Mouse (Mus musculus) v-Abl transformed pro-B cells (cell line): Measurements from ENCODE around the gene Tbx3.

Source experiments
- in situ Hi-C, 2 experiments: fragments of 400-800 bp; cut with MboI; formaldehyde crosslinking; loops; one replicate each; pipeline ENCODE4 v1.15.1; 2025; ENCODE audit not compliant: unreplicated experiment in 2 of 2

Gene Tbx3

GRCm38 (mm10) chr5:119670566-119671108, at the start of gene Tbx3:
Gene Tbx3 (plus strand): TSS chr5:119670669.
- in situ Hi-C loops: no loop called here

DNA sequence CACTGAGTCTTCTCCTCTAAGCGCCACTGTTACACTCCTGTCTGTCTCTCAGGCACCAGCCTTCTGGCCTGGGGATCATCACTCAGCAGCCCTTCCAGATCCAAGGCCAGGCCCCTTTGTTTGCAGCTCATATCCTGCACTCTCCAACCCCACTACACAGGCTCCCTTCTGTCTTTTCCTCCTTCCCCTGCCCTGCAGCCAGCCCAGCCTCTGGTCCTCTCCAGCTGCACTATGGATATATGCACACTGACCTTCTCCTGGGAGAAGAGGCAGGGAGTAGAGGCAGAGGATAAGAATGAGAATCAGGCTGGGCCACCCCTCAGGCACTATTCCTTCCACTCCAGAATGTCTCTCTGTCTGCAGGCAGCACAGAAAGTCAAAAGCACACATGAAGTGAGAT, 48.4 kb upstream of the Tbx3 start:
- in situ Hi-C loops: no loop called here

DNA sequence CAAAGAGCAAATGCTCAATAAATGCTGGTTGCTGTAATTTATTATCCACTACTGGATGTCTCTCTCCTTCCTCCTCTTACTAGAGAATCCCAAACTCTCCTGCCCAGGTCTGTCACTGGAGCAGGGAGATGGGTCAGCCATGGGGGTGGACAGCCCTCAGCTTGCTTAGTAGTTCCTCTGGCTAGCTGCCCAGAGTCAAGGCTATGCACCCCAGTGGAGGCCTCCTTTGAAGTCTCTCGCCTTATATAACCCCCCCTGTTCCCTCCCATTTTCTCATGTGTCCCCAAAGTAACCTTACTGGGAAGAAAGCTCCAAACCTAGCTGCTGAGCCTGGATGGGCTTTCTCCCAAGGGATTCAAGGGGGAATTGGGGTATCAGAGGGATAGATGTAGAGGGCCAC, 45.9 kb upstream of the Tbx3 start:
- in situ Hi-C loops: no loop called here

DNA sequence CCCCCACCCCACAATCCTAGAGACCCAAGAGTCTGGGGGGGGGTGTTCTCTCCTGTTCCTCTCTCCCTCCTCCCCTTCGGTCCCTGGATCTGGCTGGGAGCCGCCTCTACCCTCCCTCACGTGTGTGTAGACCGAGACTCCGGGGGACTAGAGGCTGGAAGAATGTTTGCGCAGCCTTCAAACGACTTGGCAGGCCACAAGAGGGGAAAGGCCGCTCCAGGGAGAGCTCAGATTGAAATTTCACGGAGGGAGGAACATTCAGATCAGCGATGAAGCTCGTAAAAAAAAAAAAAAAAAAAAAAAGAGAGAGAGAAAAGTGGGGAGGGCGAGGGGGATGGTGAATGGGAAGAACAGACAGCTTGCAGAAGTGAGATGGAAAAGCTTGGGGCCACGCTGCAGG, 44.9 kb upstream of the Tbx3 start:
- in situ Hi-C loops: no loop called here

DNA sequence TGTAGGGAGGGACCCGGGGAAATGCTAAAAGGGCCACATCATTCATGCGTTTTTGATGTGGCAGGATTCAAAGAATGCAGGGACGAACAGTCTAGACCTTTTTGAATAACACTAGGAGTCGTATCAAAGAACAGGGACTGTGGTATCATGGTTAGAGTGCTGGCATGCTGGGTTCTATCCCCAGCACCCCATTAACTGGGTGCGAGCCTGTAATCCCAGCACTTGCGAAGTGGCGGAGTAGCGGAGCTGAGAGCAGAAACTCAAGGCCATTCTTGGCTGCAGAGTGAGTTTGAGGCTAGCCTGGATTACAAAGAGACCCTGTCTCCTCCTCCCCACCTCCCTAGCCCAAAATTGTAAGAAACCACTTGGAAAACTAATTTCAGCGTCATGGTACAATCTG, 44.3 kb upstream of the Tbx3 start:
- in situ Hi-C loops: no loop called here

DNA sequence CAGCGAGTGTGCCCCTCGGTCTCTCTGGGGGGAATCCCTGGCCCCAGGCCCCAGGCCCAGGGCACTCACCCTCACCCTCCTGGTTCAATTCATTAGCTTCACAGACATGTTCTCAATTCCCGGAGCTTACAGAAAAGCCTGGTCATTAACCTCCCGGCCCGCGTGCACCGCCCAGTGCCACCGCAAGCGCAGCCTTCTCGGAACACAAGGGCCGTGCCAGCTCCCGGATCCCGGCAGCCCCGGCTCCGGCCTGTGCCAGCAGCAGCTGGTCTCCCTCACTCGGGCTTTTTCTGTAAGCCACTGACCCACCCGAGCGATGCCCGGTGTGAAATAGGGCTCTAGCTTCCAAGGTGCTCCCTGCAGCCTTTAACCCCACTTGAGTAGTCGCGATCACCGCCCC, 43.8 kb upstream of the Tbx3 start:
- in situ Hi-C loops: no loop called here

GRCm38 (mm10) chr5:119628100-119628499, 42.4 kb upstream of the Tbx3 start:
- in situ Hi-C loops: no loop called here

DNA sequence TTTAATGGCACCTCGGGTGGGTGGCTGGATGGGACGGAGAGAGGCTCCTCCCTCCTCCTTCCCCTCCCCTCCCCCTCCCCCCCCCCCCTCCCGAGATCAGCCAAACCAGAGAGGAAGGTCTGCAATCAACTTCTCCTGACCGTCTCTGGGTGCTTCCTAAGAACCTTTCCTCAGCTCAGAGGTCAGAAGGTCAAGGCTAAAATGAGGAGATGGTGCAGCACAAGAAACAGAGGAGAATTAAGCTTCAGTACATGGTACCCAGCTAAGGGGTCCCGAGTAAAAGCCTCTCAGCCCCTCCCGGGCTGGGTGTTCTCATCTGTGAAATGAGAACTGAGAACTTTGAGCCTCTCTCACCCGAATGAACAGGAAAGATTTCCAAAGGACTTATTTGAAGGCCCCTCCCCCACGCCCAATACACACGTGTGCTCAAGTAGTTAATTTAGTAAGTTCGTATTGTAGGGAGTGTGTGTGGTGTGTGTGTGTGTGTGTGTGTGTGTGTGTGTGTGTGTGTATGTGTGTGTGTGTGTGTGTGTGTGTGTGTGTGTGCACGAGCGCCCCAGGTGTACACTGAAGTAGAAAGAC, 41.6 kb upstream of the Tbx3 start:
- in situ Hi-C loops: no loop called here

- in situ Hi-C loops: no loop called here
Observed at GRCm38 (mm10) chr5:119633581-119633980, 36.9 kb upstream of the Tbx3 start.

- in situ Hi-C loops: no loop called here
Observed at GRCm38 (mm10) chr5:119634861-119635260, 35.6 kb upstream of the Tbx3 start.

DNA sequence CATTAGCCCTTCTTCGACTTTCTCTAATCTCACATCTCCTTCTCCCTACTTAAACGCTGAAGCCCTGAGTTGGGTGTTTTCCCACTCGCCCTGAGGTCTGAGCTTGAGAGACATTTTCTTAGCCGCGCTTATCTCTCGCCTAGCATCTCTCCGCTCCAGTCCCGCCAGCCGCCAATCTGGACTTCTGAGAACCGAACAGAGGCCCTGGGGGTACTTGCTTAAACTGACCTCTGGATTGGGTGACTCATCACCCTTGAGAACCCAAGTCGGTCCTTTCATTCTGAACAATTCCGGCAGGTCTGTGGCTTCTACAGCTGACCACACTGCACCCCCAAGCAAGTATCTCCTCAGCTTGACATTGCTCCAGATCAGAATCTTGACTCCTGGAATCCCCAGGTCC, 32.2 kb upstream of the Tbx3 start:
- in situ Hi-C loops: no loop called here

- in situ Hi-C loops: no loop called here
Observed at GRCm38 (mm10) chr5:119641094-119641493, 29.4 kb upstream of the Tbx3 start.

- in situ Hi-C loops: no loop called here
Observed at GRCm38 (mm10) chr5:119641714-119642113, 28.8 kb upstream of the Tbx3 start.

DNA sequence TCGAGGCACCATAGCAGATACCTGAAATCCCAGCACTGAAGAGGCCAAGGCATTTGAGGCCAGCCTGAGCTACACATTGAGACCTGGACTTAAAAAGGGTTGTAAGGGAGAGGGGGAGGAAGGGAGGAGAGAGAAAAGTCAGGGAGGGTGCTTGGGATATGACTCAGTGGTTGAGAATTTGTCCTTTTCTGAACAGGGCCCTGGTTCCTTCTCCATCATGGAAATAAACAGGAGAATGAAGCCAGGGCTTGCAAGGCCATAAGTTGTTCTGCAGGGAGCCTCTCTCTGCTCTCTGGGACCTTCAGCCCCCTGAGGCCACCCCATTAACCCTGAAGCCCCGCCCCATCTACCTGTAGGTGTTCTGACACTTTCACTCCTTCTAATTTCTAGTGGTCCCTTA, 23.5 kb upstream of the Tbx3 start:
- in situ Hi-C loops: no loop called here

DNA sequence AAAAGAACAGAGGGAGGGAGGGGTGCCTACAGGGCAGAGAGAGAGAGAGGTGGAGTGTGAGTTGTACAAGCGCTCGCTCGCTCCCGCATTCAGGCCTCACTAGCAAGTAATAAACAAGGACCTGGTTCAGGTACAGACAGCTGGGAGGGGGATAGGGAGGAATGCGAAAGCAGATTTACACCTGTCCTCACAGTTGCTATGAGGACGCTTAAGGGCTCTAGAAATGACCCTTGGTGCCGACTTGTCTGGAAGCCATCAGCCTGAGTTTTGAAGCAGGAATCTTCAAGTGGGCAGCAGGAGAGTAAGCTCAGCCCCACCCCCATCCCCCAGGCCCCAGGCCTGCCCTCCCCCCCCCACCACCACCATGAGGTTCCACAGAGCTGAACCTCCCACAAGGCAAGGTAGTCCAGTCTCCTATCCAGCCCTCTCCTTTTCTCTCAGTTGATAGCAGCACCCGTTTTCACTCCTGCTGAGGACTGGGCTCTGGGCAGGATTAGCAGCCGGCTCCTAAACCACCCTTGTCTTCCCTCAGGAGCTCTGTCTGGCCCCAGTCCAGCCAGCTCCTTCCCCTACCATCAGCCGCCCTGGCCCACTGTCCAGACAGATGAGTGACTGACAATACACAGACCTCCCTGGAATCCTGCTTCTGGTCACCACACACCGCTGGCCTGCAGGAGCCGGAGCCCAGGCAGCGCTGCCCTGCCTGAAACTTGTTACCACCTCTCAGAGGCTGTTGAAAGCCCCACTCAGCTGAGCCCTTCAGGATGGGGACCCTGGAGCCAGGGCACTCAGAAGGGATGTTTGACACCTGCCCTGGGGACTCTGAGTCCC, 19.1 kb upstream of the Tbx3 start:
- in situ Hi-C loops: no loop called here

- in situ Hi-C loops: no loop called here
Observed at GRCm38 (mm10) chr5:119656354-119656753, 14.1 kb upstream of the Tbx3 start.

DNA sequence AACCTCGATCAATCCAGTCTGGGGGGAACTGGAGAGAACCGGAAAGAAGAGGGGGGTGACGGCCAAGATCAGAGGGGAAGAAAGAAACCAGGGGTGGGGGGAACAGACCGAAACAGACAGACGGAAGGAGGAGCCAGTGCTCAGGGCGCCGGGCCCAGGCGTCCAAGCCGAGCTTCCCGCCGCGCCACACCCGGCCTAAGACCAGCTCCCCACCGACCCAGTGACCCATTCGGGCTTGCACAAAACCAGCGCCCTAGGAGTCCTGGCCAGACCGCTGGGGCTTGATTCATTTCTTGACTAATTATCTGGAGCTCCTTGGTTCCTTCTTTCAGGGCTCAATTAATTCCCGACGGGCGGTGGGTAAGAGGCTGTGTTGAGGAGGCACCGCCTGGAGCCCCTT, 13.6 kb upstream of the Tbx3 start:
- in situ Hi-C loops: no loop called here

GRCm38 (mm10) chr5:119657362-119657761, 13.1 kb upstream of the Tbx3 start:
- in situ Hi-C loops: no loop called here

- in situ Hi-C loops: no loop called here
Observed at GRCm38 (mm10) chr5:119657804-119658203, 12.7 kb upstream of the Tbx3 start.

GRCm38 (mm10) chr5:119658396-119658795, 12.1 kb upstream of the Tbx3 start:
- in situ Hi-C loops: no loop called here

DNA sequence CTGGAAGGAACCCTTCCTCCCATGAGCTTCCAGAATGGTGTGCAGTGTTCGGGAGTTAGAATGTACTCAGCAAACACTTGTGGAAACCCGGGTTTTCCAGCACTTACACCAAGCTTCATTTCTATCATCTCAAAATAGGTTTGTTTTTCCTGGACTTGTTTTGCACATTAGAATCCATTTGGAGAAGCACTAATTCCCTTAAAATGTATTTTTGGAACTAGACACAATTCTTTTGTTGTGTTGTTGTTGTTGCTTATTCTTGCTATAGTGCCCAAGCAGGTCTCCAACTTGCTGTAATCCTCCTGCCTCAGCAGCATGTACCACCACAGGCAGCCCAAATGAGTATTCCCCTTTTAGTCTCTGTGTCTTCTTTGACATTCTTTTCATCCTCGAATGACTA, 11.4 kb upstream of the Tbx3 start:
- in situ Hi-C loops: no loop called here
